Mouse (Mus musculus): ENCODE results near the gene Efnb2.

- TF ChIP-seq CTCF (IDR thresholded peaks at IDR 0.05; ENCODE audit: extremely low read depth, insufficient read depth, insufficient read length, insufficient replicate concordance) (no peak), POLR2A (IDR thresholded peaks at IDR 0.05; ENCODE audit: low read depth, low read length) (peak; percentile 15; the same call in 1 of the 2 replicates)
Observed at GRCm38 (mm10) chr8:8661103-8661758, at the start of gene Efnb2.

Data from spleen, adult 2 months (tissue).